Mouse (Mus musculus) adrenal gland, adult 18-20 months (tissue): Measurements from ENCODE around the gene Setd6. TPM values are rescaled to one million over a fixed set of nuclear protein-coding genes. Genes with fewer than 3 reads are reported as not detected.

ENCODE experiments used
- DNase-seq, 2 experiments: peaks; one replicate each; pipeline ENCODE4 v3.0.0; 2021 to 2022; ENCODE audit warnings: low spot score in 2 of 2
- microRNA-seq, 2 experiments: library from miRNA; unstranded; fragments of <30 nt; microRNA quantifications; one replicate each; pipeline ENCODE4 v1.2.0; 2021; ENCODE audit warnings: borderline number of aligned reads in 2 of 2
- total RNA-seq, 2 experiments: library from RNA; stranded (reverse); gene quantifications; 1 replicate in 1 of 2; 2 replicates in 1 of 2; pipeline ENCODE4 v1.2.3; 2021

Gene Setd6
- total RNA-seq, 2 experiments from 2014 or later = 29.0 to 38.2 TPM

DNA sequence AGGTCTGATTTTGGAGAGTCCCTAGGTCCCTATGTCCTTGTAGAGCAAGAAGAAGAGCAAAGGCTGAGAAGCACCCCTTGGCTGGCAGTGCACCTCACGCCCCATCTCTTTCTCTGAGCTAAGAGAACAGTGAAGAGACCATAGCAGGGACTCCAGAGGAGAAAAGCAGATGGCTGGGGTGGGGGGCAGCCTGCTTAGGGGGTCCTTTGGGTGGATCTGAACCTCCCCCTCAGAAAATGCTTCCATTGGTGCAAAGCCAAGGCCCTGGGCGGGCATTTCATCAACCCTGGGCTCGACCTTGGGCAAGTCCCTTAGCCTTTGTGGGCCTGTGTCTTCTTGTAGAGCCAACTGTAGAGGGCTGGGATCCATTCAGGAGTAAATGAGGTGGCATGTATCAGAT, 11.1 kb upstream of the Setd6 start:
- DNase-seq = no peak

DNA sequence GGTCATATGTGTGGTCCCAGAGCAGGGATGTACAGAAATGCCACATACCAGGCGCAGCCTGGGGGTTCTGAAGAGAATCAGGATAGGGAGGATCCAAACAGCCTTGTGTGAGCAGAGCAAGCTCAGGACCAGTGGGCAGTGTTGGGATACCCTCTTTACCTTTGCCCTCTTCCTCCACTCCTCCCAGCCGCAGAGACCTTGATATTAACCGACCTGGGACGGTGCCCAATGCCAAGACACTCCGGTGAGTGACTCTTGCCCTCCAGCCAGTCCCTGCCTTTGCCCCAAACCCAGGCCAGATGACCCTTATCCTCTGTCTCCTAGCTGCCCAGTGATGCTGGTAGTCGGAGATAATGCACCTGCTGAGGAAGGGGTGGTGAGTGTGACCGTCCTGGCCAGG, 6.1 kb upstream of the Setd6 start:
- no peak for DNase-seq

DNA sequence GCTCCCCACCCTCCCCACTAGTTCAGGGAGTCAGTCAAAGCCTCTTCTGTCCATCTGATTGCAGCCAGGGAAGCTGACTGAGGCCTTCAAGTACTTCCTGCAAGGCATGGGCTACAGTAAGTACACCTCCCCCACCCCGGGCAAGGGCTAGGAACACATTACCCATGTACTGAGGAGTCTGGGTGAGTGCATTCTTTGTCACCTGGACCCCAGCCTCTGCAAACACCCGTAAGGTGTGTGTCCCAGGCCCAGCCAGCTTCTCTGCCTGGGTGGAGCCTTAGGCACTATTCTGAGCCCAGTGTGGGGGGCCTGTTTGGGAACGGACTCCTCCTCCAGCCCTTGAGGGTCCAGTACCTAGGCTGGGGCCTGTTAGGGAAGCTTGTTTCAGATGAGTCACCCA, 4.7 kb upstream of the Setd6 start:
- no peak for DNase-seq

DNA sequence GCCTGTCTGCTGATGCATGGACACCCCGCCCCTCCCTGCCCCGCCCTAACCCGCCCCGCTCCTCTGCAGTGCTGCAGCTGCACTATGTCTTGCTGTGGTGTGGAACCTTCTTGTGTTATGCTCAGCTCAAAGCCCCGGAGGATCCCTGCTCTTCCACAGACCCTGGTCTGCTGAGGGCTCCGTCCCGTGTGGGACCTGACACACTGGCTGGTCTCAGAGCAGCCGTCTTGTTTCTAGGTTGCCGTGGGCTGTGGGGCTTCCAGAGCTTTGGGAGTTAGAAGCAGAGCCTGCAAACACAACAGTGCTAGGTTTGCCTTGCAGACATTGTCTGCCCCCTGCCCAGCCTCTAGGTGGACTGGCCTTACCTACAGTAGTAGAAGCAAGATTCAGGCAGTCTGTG, 3.3 kb upstream of the Setd6 start:
- DNase-seq = no peak

DNA sequence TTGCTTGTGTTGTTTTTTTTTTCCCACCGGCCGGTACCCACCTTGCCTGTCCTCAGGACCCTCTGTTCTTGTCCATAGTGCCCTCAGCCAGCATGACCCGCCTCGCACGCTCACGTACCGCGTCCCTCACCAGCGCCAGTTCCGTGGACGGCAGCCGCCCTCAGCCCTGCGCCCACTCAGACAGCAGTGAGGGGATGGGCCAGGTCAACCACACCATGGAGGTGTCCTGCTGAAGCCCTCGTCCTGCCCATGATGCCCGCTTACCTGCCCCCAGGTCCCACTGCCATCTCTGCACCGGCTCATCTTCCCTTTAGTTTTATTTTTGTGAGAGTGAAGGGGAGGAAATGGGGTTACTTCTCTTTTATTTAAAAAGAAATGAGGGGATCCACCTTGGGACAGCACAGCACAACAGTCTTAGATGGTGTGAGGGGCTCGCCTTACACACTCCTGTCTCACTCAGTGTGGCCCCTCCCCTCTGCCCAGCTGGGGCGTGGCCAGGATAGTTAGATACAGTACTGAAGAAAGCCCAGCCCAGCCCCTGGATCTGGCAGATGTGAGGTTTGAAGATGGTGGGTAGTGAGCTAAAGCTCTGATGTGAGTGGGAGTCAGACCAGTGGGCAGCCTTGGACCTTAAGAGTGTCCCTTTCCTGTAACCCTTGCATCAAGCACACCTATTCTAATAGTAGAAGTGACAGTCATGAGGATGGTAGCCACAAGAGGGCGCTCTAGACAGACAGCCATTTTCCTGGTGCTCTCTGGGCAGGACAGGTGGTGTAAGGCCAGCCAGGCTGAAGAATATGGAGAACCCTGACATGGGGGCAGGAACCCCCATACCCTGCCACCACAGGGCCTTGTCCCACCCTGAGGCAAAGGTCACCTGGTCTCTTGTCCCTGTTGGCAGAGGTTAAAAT, 2.3 kb upstream of the Setd6 start:
- DNase-seq = peak; percentile 65 to 80

DNA sequence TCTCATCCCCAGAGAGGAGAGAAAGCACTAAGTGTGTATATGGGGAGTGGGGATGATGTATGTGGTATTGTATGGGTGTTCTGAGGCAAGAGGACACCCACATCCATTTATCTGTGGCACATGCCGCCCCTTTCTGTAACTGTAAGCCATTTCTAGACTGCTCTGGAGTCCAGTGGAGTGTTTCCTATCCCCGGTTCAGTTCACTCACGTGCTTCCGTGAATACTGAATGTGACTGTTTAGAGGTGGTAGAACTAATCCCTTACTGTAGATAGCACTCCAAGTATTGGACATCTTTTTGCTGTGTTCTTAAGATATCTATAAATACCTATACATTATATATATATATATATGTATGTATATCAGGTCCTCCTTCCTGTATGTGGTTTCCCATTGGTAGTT, 1.3 kb upstream of the Setd6 start:
- no peak for DNase-seq

DNA sequence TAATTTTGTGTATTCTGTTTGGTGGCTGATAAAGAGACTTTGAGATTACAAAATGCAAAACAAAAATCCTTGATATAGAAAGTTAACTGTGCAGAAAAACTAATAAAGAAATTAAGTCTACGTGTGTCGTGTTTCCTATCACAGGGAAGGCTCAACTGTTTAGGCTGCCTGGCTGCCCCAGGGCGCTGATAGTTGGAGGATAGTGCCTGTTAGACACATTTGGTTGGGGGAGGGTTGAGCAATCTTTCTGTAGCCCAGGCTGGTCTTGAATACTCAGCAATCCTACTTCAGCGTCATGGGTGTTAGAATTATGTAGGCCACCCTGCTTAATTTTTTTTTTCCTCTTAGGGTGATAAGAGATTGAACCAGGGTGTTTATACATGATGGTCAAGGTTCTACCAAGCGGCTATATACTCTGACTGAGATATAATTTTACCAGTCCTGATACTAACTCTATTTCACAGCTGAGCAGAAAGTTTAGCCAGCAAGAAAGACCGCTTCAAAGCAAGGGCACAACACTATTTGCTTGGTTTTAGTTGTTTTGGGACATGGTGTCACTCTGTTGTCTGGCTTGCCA, 756 bp upstream of the Setd6 start:
- no peak for DNase-seq

DNA sequence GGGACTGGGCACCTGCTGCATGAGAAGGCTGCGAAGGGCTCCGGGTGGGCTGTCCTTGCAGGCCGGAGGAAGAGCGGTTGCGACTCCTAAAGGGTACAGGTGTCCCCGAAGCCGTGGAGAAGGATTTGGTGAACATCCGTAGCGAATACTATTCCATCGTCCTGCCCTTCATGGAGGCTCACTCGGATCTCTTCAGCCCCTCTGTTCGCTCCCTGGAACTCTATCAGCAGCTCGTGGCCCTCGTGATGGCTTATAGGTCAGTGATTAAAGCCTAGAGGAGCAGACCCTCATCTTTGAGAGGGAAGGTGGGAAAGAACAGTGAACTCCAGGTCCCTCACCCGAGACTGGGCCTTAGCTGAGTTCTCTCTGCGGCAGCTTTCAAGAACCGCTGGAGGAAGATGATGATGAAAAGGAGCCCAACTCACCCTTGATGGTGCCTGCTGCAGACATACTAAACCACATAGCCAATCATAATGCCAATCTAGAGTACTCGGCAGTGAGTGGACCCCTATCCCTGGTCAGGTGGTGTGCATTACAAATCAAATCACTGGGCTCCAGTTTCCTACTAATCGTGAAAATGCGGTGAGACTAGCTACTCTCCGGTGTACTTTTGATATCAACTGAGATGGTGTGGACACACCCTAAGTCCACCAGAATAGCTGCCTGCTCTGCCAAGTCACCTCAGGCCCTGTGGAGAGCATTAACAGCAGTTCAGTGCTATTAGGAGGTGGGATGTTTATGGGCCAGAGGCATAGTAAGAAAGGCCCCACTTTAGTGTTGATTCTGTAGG, 1.1 kb downstream of the Setd6 start:
- no peak for DNase-seq

DNA sequence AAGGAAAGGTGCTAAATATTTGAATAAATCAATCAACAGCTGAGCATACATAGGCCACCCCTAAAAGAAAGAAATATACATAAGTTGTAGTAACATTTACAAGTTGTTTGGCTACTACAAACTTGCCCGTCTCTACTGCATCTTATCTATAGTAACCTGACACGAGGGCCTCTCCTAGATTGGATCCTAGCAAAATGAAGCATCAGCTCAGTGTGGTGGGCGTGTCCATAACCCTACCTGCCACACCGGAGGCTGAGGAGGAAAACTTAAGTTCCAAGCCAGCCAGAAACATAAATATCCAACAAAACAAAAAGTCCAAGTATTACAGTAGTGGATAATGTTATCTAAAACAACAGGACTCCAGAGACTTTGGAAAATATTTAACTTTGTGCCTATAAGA, 11.9 kb downstream of the Setd6 start:
- no peak for DNase-seq

DNA sequence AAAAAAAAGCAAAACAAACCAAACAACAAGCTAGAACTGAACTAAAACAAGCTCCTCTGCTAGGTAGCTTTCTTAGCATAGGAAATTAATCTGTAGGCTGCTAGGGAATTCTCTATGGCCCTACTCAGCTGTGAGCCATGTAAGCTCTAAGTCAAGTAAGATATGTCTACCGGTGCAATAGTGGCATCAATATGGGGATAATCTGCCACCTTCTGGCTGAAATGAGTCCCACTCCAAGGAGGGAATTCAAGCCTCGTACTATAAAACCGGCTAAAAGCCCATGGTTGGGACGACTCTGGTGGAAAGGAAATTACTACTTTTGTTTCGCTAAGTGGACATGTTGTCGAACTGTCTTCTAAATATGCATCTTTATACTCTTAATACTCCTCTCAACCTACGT, 22.9 kb downstream of the Setd6 start:
- DNase-seq = no peak

DNA sequence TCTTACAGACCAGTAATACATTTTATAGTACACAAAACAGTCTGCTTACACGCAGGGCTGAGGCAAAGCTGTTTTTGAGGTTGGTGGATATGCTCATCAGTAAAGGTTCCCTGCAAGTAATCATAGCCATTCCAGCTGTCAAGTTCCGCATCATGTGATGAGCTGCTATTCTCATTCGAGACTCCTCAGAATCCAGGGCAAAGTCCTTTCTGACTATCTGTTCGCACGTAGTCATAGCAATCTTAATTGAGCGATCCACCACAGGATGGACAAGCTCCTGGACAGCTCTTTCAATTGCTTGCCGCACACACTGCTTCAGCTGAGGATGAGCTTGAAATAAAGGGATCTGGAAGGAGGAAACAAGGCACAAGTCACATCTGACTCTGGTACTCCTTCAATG, 26.1 kb downstream of the Setd6 start:
- DNase-seq = no peak

DNA sequence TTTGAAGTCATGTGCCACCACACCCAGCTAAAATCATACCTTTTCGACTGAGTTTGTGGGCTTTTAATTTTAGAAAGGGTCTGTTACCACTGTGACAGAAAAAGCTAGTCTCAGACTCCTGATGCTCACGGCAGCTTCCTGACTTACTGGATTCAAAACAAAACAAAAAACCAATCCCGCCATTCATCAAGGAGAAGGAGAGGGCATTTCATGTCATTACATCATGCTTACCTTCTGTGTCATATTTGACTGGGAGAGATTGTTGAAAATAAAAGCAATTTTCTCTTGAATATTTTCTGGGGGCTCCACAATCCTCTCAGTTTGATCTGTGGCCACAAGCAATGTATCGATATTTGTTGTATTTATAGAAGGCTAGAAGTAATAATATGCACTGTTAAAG, 32.3 kb downstream of the Setd6 start:
- no peak for DNase-seq

DNA sequence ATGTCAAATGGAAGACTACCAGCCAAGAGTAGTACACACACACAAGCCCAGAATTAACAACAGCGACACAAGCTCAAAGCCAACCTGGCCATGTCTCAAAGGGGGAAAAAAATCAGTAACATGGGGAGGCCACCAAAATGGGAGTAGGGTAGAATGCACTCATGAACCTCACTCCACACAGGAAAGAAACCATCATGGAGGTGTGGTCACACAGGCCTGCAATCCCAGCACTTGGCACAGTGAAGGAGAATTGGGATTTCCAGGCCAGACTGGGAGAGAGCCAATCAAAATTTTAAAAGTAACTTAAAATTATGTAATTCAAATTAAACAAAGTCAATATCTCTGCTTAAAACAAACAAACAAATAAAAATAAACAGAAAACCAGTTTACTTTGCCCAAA, 36.2 kb downstream of the Setd6 start:
- no peak for DNase-seq

DNA sequence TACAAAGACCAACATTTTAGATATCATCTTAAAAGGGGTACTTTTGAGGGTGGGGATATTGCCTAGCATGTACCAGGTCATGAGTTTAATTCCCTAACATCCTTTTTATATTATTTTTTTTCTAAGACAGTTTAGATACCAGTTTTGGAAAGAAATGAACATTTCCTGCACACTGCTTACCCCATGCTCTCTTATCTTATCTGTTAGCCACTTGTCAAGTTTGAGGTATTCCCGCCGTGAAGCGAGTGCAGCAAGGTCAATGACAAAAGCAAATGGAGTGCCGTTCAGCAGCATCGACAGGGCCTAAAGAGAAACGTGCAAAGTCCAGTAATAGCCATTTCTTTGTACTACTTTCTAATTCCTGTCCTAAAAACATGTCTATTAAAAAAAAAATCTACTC, 44.6 kb downstream of the Setd6 start:
- no peak for DNase-seq

DNA sequence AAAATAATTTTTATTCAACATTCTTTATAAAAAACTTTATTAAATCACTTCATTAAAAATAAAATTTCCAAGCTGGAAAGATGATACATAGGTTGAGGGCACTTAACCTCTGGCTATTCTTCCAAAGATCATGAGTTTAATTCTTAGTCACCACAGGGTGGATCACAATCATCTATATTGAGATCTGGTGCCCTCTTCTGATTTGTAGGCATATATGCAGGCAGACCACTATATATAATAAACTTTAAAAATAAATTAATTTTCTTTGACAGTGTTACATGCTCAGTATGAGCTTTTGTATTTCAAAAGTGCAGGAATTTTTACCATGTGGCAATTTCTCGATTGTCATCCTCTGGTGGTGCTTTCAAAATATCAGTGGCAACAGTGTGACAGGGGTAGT, 48.5 kb downstream of the Setd6 start:
- DNase-seq = no peak

Small RNA genes within 50 kb of the gene (microRNA-seq; reads per million reads assigned to microRNA genes)
- gene Mir7073 = 1.2 to 1.4 reads per million in 2 experiments

Other genes with a start within 250 kb of the Setd6 start
- 10 to 100 TPM; 70.3 to 88.4 TPM for gene Csnk2a2, start 225.8 kb upstream of the Setd6 start, total RNA-seq
- under 1 TPM; 0.54 to 0.63 TPM for gene Ccdc113, start 181.8 kb upstream of the Setd6 start, total RNA-seq
- not detected for gene Prss54, start 139.5 kb upstream of the Setd6 start, total RNA-seq
- gene Gins3, start 82.4 kb upstream of the Setd6 start, total RNA-seq = 1 to 10 TPM; 1.6 to 1.7 TPM
- 10 to 100 TPM; 28.2 to 28.7 TPM for gene Ndrg4, start 38.9 kb upstream of the Setd6 start, total RNA-seq
- 100 to 1,000 TPM; 119 to 147 TPM for gene Cnot1, start 91.6 kb downstream of the Setd6 start, total RNA-seq
- gene Sap18b, start 109.5 kb downstream of the Setd6 start, total RNA-seq = 100 to 1,000 TPM; 163 to 197 TPM
- gene Slc38a7, start 137.7 kb downstream of the Setd6 start, total RNA-seq = 10 to 100 TPM; 13.3 to 20.4 TPM
- 100 to 1,000 TPM; 103 to 127 TPM for gene Got2, start 172.7 kb downstream of the Setd6 start, total RNA-seq